Mouse (Mus musculus) megakaryocyte, embryonic 14.5 days (primary cell): ENCODE measurements around the gene Arfgef3. TPM values are rescaled to one million over a fixed set of nuclear protein-coding genes. Genes with fewer than 3 reads are reported as not detected.

ENCODE experiments used
- H3K27me3 ChIP-seq: replicated peaks from 2 replicates; pipeline ENCODE3; 2012; ENCODE audit warnings: inconsistent platforms
- H3K36me3 ChIP-seq: replicated peaks from 2 replicates; pipeline ENCODE3; 2012; ENCODE audit warnings: low read length, inconsistent platforms, mixed read lengths
- H3K4me1 ChIP-seq: 2 replicates; pipeline ENCODE4 v1.6.1; 2012; ENCODE audit warnings: inconsistent platforms
- H3K4me3 ChIP-seq: replicated peaks from 2 replicates; pipeline ENCODE3; 2012; ENCODE audit warnings: moderate library complexity, mild to moderate bottlenecking, inconsistent platforms
- H3K9me3 ChIP-seq: 2 replicates; pipeline ENCODE4 v1.6.1; 2012; ENCODE audit warnings: inconsistent platforms
- FLI1 ChIP-seq: IDR thresholded peaks from 2 replicates; pipeline ENCODE4 v1.6.1; 2012; ENCODE audit warnings: low read length, inconsistent platforms, mixed read lengths
- GATA1 ChIP-seq: IDR thresholded peaks from 3 replicates; pipeline ENCODE4 v1.6.1; 2012; ENCODE audit warnings: mixed read lengths, low read length, inconsistent platforms, borderline replicate concordance
- polyA plus RNA-seq: library from polyadenylated mRNA; stranded (reverse); fragments of >175 nt; gene quantifications from 2 replicates; pipeline ENCODE4 v1.2.3, GENCODE M21; 2012; ENCODE audit warnings: low replicate concordance; ENCODE audit not compliant: insufficient read depth

Arfgef3 gene
- not detected in 2 replicates for polyA plus RNA-seq

- no peaks in the 10 kb centered on the region for H3K36me3 ChIP-seq
- TF ChIP-seq FLI1 (no peak), GATA1 (no peak)
- peaks cover 31% of the 10 kb centered on the region for H3K27me3 ChIP-seq
- peaks cover 8% of the 10 kb centered on the region for H3K4me1 ChIP-seq
- H3K4me3 ChIP-seq = peak within 1 kb of the TSS; percentile 90
- H3K9me3 ChIP-seq = no peaks in the 10 kb centered on the region
Measured at GRCm38 (mm10) chr10:18743286-18744142, at the start of gene Arfgef3. Gene Arfgef3, minus strand, starts transcription at chr10:18743949.

GRCm38 (mm10) chr10:18790063-18790462 is 46.3 kb upstream of the Arfgef3 start:
- no peak for TF ChIP-seq FLI1
- TF ChIP-seq GATA1 = no peak
- no peaks in the 10 kb centered on the region for H3K27me3 ChIP-seq

GRCm38 (mm10) chr10:18788601-18789000 is 44.9 kb upstream of the Arfgef3 start:
- Histone ChIP-seq H3K9me3 (no peaks in the 10 kb centered on the region), H3K4me3 (no peak overlapping the region), H3K36me3 (no peaks in the 10 kb centered on the region), H3K4me1 (no peaks in the 10 kb centered on the region), H3K27me3 (peaks cover 2% of the 10 kb centered on the region)
- TF ChIP-seq GATA1 (no peak), FLI1 (no peak)

More at GRCm38 (mm10) chr10:18790063-18790462, 46.3 kb upstream of the Arfgef3 start:
- Histone ChIP-seq H3K4me1 (no peaks in the 10 kb centered on the region), H3K9me3 (no peaks in the 10 kb centered on the region), H3K4me3 (no peak overlapping the region), H3K36me3 (no peaks in the 10 kb centered on the region)

- Histone ChIP-seq H3K27me3 (peaks cover 4% of the 10 kb centered on the region), H3K36me3 (no peaks in the 10 kb centered on the region), H3K4me1 (no peaks in the 10 kb centered on the region), H3K9me3 (no peaks in the 10 kb centered on the region), H3K4me3 (no peak within 1 kb of the TSS)
- TF ChIP-seq FLI1 (no peak), GATA1 (no peak)
Measured at GRCm38 (mm10) chr10:18786693-18787092, 42.9 kb upstream of the Arfgef3 start, which contains the start of gene Gm4922. Gene Gm4922, minus strand, starts transcription at chr10:18786793.

GRCm38 (mm10) chr10:18777546-18777945 is 33.8 kb upstream of the Arfgef3 start:
- no peak for TF ChIP-seq FLI1
- TF ChIP-seq GATA1 = no peak
- Histone ChIP-seq H3K9me3 (no peaks in the 10 kb centered on the region), H3K4me1 (no peaks in the 10 kb centered on the region), H3K27me3 (no peaks in the 10 kb centered on the region), H3K36me3 (no peaks in the 10 kb centered on the region), H3K4me3 (no peak overlapping the region)

GRCm38 (mm10) chr10:18772537-18773179 is 28.9 kb upstream of the Arfgef3 start:
- Histone ChIP-seq H3K9me3 (no peaks in the 10 kb centered on the region), H3K36me3 (no peaks in the 10 kb centered on the region), H3K4me3 (no peak overlapping the region), H3K27me3 (no peaks in the 10 kb centered on the region), H3K4me1 (no peaks in the 10 kb centered on the region)
- TF ChIP-seq GATA1 = no peak
- TF ChIP-seq FLI1 = no peak

GRCm38 (mm10) chr10:18769909-18770308 is 26.2 kb upstream of the Arfgef3 start:
- peaks cover 2% of the 10 kb centered on the region for H3K27me3 ChIP-seq
- no peak overlapping the region for H3K4me3 ChIP-seq
- H3K4me1 ChIP-seq = no peaks in the 10 kb centered on the region
- TF ChIP-seq FLI1 (no peak), GATA1 (no peak)
- no peaks in the 10 kb centered on the region for H3K36me3 ChIP-seq
- H3K9me3 ChIP-seq = peaks cover 16% of the 10 kb centered on the region

- Histone ChIP-seq H3K4me1 (no peaks in the 10 kb centered on the region), H3K4me3 (no peak overlapping the region), H3K27me3 (peaks cover 2% of the 10 kb centered on the region), H3K36me3 (no peaks in the 10 kb centered on the region), H3K9me3 (peaks cover 9% of the 10 kb centered on the region)
- TF ChIP-seq GATA1 (no peak), FLI1 (no peak)
Measured at GRCm38 (mm10) chr10:18760241-18760640, 16.5 kb upstream of the Arfgef3 start.

GRCm38 (mm10) chr10:18750057-18750456 is 6.3 kb upstream of the Arfgef3 start:
- TF ChIP-seq GATA1 (no peak), FLI1 (no peak)
- no peaks in the 10 kb centered on the region for H3K36me3 ChIP-seq
- peaks cover 6% of the 10 kb centered on the region for H3K27me3 ChIP-seq
- no peaks in the 10 kb centered on the region for H3K9me3 ChIP-seq
- no peak overlapping the region for H3K4me3 ChIP-seq
- no peaks in the 10 kb centered on the region for H3K4me1 ChIP-seq

GRCm38 (mm10) chr10:18742086-18742485 is 1.7 kb downstream of the Arfgef3 start:
- no peaks in the 10 kb centered on the region for H3K9me3 ChIP-seq
- peaks cover 8% of the 10 kb centered on the region for H3K4me1 ChIP-seq
- H3K27me3 ChIP-seq = peaks cover 31% of the 10 kb centered on the region
- no peaks in the 10 kb centered on the region for H3K36me3 ChIP-seq
- no peak overlapping the region for H3K4me3 ChIP-seq
- no peak for TF ChIP-seq FLI1
- no peak for TF ChIP-seq GATA1
